Mouse (Mus musculus): ENCODE data around the gene Wasf3. TPM values are rescaled to one million over a fixed set of nuclear protein-coding genes. Genes with fewer than 3 reads are reported as not detected.
"Not testable (repeated sequence)": the region's sequence is repeated elsewhere in the genome, so short reads cannot be mapped to it uniquely, and the experiment has no call there.

Gene Wasf3
- polyA plus RNA-seq, 2 experiments, result 1.4 to 10.8 TPM

- H3K27me3 ChIP-seq (ENCODE audit: control insufficient read depth, insufficient read depth, low read length), result no peaks in the 10 kb centered on the region
- H3K27ac ChIP-seq (replicated peaks; ENCODE audit: low read depth, low read length), result no peak overlapping the region
- no peak overlapping the region for H3K9ac ChIP-seq (ENCODE audit: low read depth, low read length, severe bottlenecking)
- H3K36me3 ChIP-seq (ENCODE audit: control insufficient read depth, insufficient read depth, low read length), result no peaks in the 10 kb centered on the region
- peaks cover 10% of the 10 kb centered on the region; the same call in 1 of the 2 replicates for H3K9me3 ChIP-seq (ENCODE audit: control insufficient read depth, low read length)
- DNase-seq (ENCODE audit: low spot score) (no peak), ATAC-seq (ENCODE audit: low FRiP score, low read depth) (no peak)
- WGBS, result 93% methylated on average over 7 of the region's 7 CpGs
- H3K4me3 ChIP-seq (replicated peaks; ENCODE audit: low read length), result no peak overlapping the region
- no peak overlapping the region for H3K4me2 ChIP-seq (replicated peaks; ENCODE audit: low read depth, low read length, severe bottlenecking)
- H3K4me1 ChIP-seq (ENCODE audit: control insufficient read depth, insufficient read depth, low read length), result no peaks in the 10 kb centered on the region
- TF ChIP-seq POLR2A (IDR thresholded peaks at IDR 0.05; ENCODE audit: borderline replicate concordance, extremely low read depth, insufficient read depth, insufficient read length), result no peak
These were observed 13.8 kb downstream of the Wasf3 start for GRCm38 (mm10) chr5:146398386-146399115.

- DNase-seq (ENCODE audit: low spot score); H3K4me2 ChIP-seq (replicated peaks; ENCODE audit: low read depth, low read length, severe bottlenecking); H3K4me1 ChIP-seq (ENCODE audit: control insufficient read depth, insufficient read depth, low read length); ATAC-seq (ENCODE audit: low FRiP score, low read depth); H3K36me3 ChIP-seq (ENCODE audit: control insufficient read depth, insufficient read depth, low read length); H3K9me3 ChIP-seq (ENCODE audit: control insufficient read depth, low read length); H3K27ac ChIP-seq (replicated peaks; ENCODE audit: low read depth, low read length); H3K9ac ChIP-seq (ENCODE audit: low read depth, low read length, severe bottlenecking); H3K27me3 ChIP-seq (ENCODE audit: control insufficient read depth, insufficient read depth, low read length); H3K4me3 ChIP-seq (replicated peaks; ENCODE audit: low read length): not testable (repeated sequence)
- WGBS, result 88% methylated on average over 6 of the region's 6 CpGs
These were observed 16.2 kb downstream of the Wasf3 start for GRCm38 (mm10) chr5:146401012-146401411.

- Histone ChIP-seq H3K4me3 (replicated peaks; ENCODE audit: low read length) (no peak overlapping the region), H3K9me3 (ENCODE audit: control insufficient read depth, low read length) (no peaks in the 10 kb centered on the region), H3K9ac (ENCODE audit: low read depth, low read length, severe bottlenecking) (no peak overlapping the region), H3K4me2 (replicated peaks; ENCODE audit: low read depth, low read length, severe bottlenecking) (no peak overlapping the region), H3K36me3 (ENCODE audit: control insufficient read depth, insufficient read depth, low read length) (no peaks in the 10 kb centered on the region), H3K27me3 (ENCODE audit: control insufficient read depth, insufficient read depth, low read length) (no peaks in the 10 kb centered on the region), H3K4me1 (ENCODE audit: control insufficient read depth, insufficient read depth, low read length) (no peaks in the 10 kb centered on the region), H3K27ac (replicated peaks; ENCODE audit: low read depth, low read length) (no peak overlapping the region)
- TF ChIP-seq POLR2A (IDR thresholded peaks at IDR 0.05; ENCODE audit: borderline replicate concordance, extremely low read depth, insufficient read depth, insufficient read length), result no peak
- DNase-seq (ENCODE audit: low spot score) (no peak), ATAC-seq (ENCODE audit: low FRiP score, low read depth) (no peak)
- 87% methylated on average over 11 of the region's 11 CpGs for WGBS
These were observed 17.5 kb downstream of the Wasf3 start for GRCm38 (mm10) chr5:146402311-146402710.

- Histone ChIP-seq H3K4me2 (replicated peaks; ENCODE audit: low read depth, low read length, severe bottlenecking) (no peak overlapping the region), H3K27me3 (ENCODE audit: control insufficient read depth, insufficient read depth, low read length) (no peaks in the 10 kb centered on the region), H3K4me1 (ENCODE audit: control insufficient read depth, insufficient read depth, low read length) (no peaks in the 10 kb centered on the region), H3K27ac (replicated peaks; ENCODE audit: low read depth, low read length) (no peak overlapping the region), H3K9ac (ENCODE audit: low read depth, low read length, severe bottlenecking) (no peak overlapping the region), H3K9me3 (ENCODE audit: control insufficient read depth, low read length) (no peaks in the 10 kb centered on the region), H3K4me3 (replicated peaks; ENCODE audit: low read length) (no peak overlapping the region), H3K36me3 (ENCODE audit: control insufficient read depth, insufficient read depth, low read length) (no peaks in the 10 kb centered on the region)
- WGBS, result 48% methylated on average over 2 of the region's 2 CpGs
- DNase-seq (ENCODE audit: low spot score), result no peak
- no peak for TF ChIP-seq POLR2A (IDR thresholded peaks at IDR 0.05; ENCODE audit: borderline replicate concordance, extremely low read depth, insufficient read depth, insufficient read length)
- ATAC-seq (ENCODE audit: low FRiP score, low read depth), result no peak
These were observed 19.1 kb downstream of the Wasf3 start for GRCm38 (mm10) chr5:146403923-146404322.

GRCm38 (mm10) chr5:146406133-146406532 lies 21.3 kb downstream of the Wasf3 start:
- H3K36me3 ChIP-seq (ENCODE audit: control insufficient read depth, insufficient read depth, low read length), result no peaks in the 10 kb centered on the region
- 100% methylated on average over 1 of the region's 1 CpGs for whole genome bisulfite sequencing
- TF ChIP-seq POLR2A (IDR thresholded peaks at IDR 0.05; ENCODE audit: borderline replicate concordance, extremely low read depth, insufficient read depth, insufficient read length), result no peak
- no peak overlapping the region for H3K9ac ChIP-seq (ENCODE audit: low read depth, low read length, severe bottlenecking)
- ATAC-seq (ENCODE audit: low FRiP score, low read depth) (no peak), DNase-seq (ENCODE audit: low spot score) (no peak)
- H3K4me2 ChIP-seq (replicated peaks; ENCODE audit: low read depth, low read length, severe bottlenecking), result no peak overlapping the region
- H3K27ac ChIP-seq (replicated peaks; ENCODE audit: low read depth, low read length), result no peak overlapping the region
- H3K9me3 ChIP-seq (ENCODE audit: control insufficient read depth, low read length), result no peaks in the 10 kb centered on the region
- no peaks in the 10 kb centered on the region for H3K27me3 ChIP-seq (ENCODE audit: control insufficient read depth, insufficient read depth, low read length)
- no peak overlapping the region for H3K4me3 ChIP-seq (replicated peaks; ENCODE audit: low read length)
- no peaks in the 10 kb centered on the region for H3K4me1 ChIP-seq (ENCODE audit: control insufficient read depth, insufficient read depth, low read length)
